Mouse (Mus musculus) frontal cortex, postnatal 36 days (tissue): Measurements from ENCODE around the gene Gm15217.

ENCODE experiments used
- DNase-seq, 2 experiments: peaks; one replicate each; pipeline ENCODE4 v3.0.0; 2022; ENCODE audit warnings: low spot score in 2 of 2

Gene Gm15217

GRCm38 (mm10) chr14:46391621-46392170 lies 12.5 kb downstream of the Gm15217 start:
- DNase-seq: no peak

DNA sequence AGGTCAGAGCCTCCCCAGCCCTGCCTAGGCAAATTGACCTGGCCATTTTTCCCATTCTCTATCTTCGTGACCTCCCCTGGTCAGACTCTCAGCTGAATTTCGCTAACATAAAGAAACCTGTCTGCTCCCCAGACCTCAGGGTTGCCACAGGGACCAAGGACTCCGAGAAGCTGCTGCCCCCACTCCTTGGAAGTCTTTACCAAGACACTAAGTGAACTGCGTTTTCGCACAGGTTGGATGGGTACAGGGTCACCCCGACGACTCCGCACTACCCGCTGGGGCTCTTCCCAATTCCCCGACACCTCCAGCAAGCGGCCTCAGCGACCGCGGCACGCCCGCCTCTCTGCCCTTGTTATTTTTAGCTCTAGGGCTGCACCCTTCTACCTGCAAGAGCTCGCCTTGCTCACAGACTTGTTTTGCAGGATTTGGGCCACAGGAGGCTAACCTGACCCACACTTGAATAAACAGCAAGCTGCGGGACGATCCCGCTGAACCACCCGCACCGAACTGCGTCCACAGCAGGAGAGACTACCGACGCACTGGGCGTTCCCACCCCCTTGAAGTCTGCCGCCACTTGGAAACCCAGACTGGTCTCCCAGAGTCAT lies 19.0 kb downstream of the Gm15217 start:
- no peak for DNase-seq

GRCm38 (mm10) chr14:46399925-46400324 lies 20.7 kb downstream of the Gm15217 start:
- no peak for DNase-seq

- no peak for DNase-seq
These were observed 29.1 kb downstream of the Gm15217 start for GRCm38 (mm10) chr14:46408319-46408718.

GRCm38 (mm10) chr14:46409016-46409415 lies 29.8 kb downstream of the Gm15217 start:
- DNase-seq: peak in 1 of 2 experiments; percentile 12

DNA sequence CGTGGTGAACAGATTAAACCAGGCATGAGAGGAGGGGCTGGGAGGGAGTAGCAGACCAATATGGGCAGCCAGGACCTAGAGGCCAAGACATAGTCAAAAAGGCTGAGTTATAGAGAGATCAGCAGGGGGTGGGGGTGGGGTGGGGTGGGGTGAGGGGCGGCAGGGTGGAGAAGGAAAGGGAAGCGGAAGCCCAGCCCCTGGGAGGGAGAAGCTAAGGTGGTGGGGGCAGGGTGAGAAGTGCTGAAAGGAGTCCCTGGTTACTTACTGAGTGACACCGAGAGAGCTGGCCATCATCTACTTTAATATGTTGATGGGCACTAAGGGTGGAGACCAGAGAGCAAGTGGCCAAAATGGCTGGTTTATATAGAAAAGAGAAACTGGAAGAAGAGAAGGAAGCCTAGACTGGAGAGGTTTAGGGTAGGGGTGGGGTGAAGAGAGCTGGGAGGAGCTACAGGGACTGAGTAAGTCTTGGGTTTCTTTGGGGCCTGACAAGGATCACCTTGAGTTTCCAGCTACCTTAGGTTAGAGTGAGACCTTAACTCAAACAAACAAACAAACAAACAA lies 31.4 kb downstream of the Gm15217 start:
- no peak for DNase-seq

DNA sequence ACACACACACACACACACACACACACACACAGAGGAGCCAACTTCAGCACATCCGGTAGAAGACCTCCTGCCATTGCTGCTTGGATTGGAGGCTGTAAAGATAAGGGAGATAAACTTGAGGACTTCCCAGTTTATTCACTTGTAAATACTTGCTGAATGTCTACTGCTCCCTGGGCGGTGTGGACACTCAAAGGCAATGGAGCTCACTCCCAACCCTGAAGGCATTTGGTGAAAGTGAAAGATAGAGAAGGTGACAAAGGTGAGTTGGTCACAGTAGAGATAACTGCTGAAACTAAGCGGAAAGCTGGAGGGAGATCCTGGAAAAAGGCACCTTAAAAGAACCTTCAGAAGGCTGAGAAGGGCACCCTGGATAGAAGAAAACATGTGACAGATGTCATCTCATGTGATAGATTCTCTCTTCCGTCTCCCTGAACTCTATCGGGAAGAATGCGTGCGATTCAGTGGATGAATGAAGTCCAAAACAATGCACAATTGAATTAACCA lies 33.3 kb downstream of the Gm15217 start:
- DNase-seq: no peak

DNA sequence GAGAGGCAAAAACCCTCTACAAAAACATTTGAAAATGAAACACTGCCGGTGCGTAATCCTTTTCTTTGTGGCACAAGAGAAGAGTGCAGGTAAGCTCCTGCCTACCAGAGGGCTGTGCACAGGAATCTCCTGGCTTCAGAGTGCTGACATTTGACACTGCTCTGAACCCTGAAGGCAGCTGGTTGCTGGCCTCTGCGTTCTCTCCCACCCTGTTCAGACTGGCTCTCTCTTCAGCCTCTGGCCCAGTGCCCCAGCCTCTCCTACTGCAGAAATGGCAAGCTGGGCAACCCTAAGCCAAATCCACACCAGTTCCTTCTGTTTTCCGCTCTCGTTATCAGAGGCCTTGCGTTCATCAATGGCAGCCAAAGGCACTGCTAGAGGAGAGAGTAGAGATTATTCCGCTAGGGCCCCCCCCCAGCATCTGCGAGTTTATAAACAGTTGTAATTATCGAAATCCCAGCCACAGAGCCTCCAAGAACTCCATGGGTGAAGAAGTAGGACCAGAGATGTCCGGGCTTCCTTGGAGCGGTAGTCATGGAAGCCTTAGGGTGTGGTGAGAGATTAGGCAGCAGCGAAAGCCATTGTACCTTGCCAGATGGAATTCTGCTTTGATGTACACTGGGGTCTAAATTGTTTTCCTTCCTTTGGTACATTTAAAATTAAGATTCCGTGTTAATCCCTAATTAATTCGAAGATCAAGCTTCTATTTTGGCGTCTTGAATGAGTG lies 39.3 kb downstream of the Gm15217 start:
- DNase-seq: no peak

GRCm38 (mm10) chr14:46419269-46419668 lies 40.1 kb downstream of the Gm15217 start:
- DNase-seq: no peak

- DNase-seq: no peak
These were observed 42.6 kb downstream of the Gm15217 start for GRCm38 (mm10) chr14:46421823-46422222.

DNA sequence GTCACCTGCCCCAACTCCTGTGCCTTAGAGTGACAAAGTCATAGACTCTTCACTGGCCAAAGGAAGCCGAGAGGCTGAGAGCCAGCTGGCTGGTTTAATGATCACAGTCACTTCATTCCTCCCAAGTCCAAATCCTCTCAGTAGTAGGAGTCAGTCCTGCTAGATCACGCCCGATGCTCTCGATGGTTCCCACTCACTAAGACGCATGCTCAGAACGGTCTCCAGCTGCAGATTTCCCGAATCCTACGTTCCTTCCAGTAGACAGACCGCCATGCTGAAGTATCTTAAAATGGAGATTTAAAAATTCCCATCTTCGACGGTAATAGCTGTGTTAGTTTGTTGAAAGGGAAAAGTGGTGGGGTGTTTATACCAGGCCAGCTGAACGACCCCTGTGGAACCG lies 48.0 kb downstream of the Gm15217 start:
- DNase-seq: no peak

DNA sequence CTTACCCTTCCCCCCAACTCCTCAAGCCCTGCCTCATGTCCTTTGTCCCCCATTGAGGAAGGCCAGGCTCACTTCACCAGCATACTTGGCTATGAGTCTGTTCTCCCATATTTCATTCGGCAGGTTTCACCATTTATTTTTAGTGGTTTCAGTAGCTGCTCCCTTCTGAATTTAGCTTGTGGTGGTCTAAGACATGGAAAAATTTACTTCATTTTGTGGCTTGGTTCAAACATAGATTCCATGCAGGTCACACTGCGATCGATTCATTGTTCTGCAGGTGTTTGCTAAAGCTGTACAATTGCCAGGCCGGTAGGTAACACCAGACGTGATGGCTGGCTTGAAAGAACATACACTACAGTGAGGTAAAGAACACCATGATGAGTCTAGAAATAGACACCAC lies 51.0 kb downstream of the Gm15217 start:
- DNase-seq: no peak
